Comparison of ENCODE assay signal across 23 mouse cellular contexts in genomic region chr16:78402316-78402715, GRCm38 (mm10).
"Had no signal": no experiment of that assay in that cellular context is flagged by ENCODE, and none has a peak within 500 bp of the region (broad histone marks: within the 10 kb centered on the region; RNA-seq: fewer than 3 reads in every experiment).

No protein-coding gene starts in this region.

- H3K27ac ChIP-seq: kidney, postnatal 0 days; layer of hippocampus, adult 2 months; limb, embryonic 10.5 days; limb, embryonic 13.5 days; liver, embryonic 12.5 days; liver, embryonic 15.5 days; lung, embryonic 15.5 days; midbrain, embryonic 10.5 days; midbrain, embryonic 13.5 days; neural tube, embryonic 13.5 days; stomach, embryonic 15.5 days had no signal

- DNase-seq: kidney, postnatal 25 days; layer of hippocampus, adult 9-11 months; liver; lung, adult 18-20 months; lung, postnatal 10 days; lung, postnatal 36 days; retina, postnatal 1 day; right cerebral cortex, postnatal 25 days; spleen, adult 18-20 months; thymus, postnatal 36 days had no signal

- H3K4me1 ChIP-seq: limb, embryonic 10.5 days; limb, embryonic 13.5 days; liver, embryonic 12.5 days; liver, embryonic 15.5 days; lung, embryonic 15.5 days; midbrain, embryonic 13.5 days; neural tube, embryonic 13.5 days; stomach, embryonic 15.5 days had no signal

- H3K4me2 ChIP-seq: limb, embryonic 13.5 days; liver, embryonic 12.5 days; liver, embryonic 15.5 days; lung, embryonic 15.5 days; midbrain, embryonic 13.5 days; neural tube, embryonic 13.5 days; stomach, embryonic 15.5 days had no signal

- H3K27me3 ChIP-seq: limb, embryonic 13.5 days; liver, embryonic 12.5 days; liver, embryonic 15.5 days; lung, embryonic 15.5 days; midbrain, embryonic 13.5 days; neural tube, embryonic 13.5 days; stomach, embryonic 15.5 days had no signal

- H3K9me3 ChIP-seq: limb, embryonic 10.5 days; limb, embryonic 13.5 days; liver, embryonic 12.5 days; liver, embryonic 15.5 days; lung, embryonic 15.5 days; midbrain, embryonic 10.5 days; midbrain, embryonic 13.5 days; neural tube, embryonic 13.5 days; stomach, embryonic 15.5 days had no signal

- H3K4me3 ChIP-seq: layer of hippocampus, adult 2 months; limb, embryonic 10.5 days; limb, embryonic 13.5 days; liver, embryonic 12.5 days; liver, embryonic 15.5 days; lung, embryonic 15.5 days; midbrain, embryonic 10.5 days; midbrain, embryonic 13.5 days; myocyte; neural tube, embryonic 13.5 days; stomach, embryonic 15.5 days had no signal

- H3K36me3 ChIP-seq: limb, embryonic 10.5 days; limb, embryonic 13.5 days; liver, embryonic 12.5 days; liver, embryonic 15.5 days; lung, embryonic 15.5 days; midbrain, embryonic 10.5 days; midbrain, embryonic 13.5 days; neural tube, embryonic 13.5 days; stomach, embryonic 15.5 days had no signal

- H3K9ac ChIP-seq: limb, embryonic 13.5 days; liver, embryonic 12.5 days; liver, embryonic 15.5 days; lung, embryonic 15.5 days; midbrain, embryonic 13.5 days; neural tube, embryonic 13.5 days; stomach, embryonic 15.5 days had no signal

- ATAC-seq: liver, embryonic 12.5 days; midbrain, embryonic 13.5 days; midbrain, embryonic 16.5 days had no signal
